Mouse (Mus musculus): ENCODE measurements at regions not wholly inside any gene's neighbourhood (a gene's known extent, or its start where the extent isn't known, plus 50 kb on each side); places are given as distances from the start of the nearest gene placed in this dataset.

GRCm38 (mm10) chr4:119018573-119018972 is 57.2 kb downstream of the Lao1 start:
- ATAC-seq (replicated peaks; ENCODE audit: poor library complexity, severe bottlenecking): no peak

- 0 out of 2 replicates have a peak, but pooled peaks have one; percentile 25 for ATAC-seq (replicated peaks; ENCODE audit: poor library complexity, severe bottlenecking)
Measured at GRCm38 (mm10) chr4:119019013-119019781, 57.8 kb downstream of the Lao1 start.

GRCm38 (mm10) chr4:119022338-119022737 is 61.0 kb downstream of the Lao1 start:
- ATAC-seq (replicated peaks; ENCODE audit: poor library complexity, severe bottlenecking): no peak

GRCm38 (mm10) chr4:119026237-119026861 is 65.0 kb downstream of the Lao1 start:
- ATAC-seq (replicated peaks; ENCODE audit: poor library complexity, severe bottlenecking): no peak

- ATAC-seq (replicated peaks; ENCODE audit: poor library complexity, severe bottlenecking): no peak
Measured at GRCm38 (mm10) chr4:119028208-119028821, 66.9 kb downstream of the Lao1 start.

- no peak for ATAC-seq (replicated peaks; ENCODE audit: poor library complexity, severe bottlenecking)
Measured at GRCm38 (mm10) chr4:119029091-119029490, 67.7 kb downstream of the Lao1 start.

- no peak for ATAC-seq (replicated peaks; ENCODE audit: poor library complexity, severe bottlenecking)
Measured at GRCm38 (mm10) chr4:119029735-119030134, 68.4 kb downstream of the Lao1 start.

GRCm38 (mm10) chr4:119030865-119031264 is 69.5 kb downstream of the Lao1 start:
- ATAC-seq (replicated peaks; ENCODE audit: poor library complexity, severe bottlenecking): no peak

- ATAC-seq (replicated peaks; ENCODE audit: poor library complexity, severe bottlenecking): no peak
Measured at GRCm38 (mm10) chr4:119033006-119033405, 71.6 kb downstream of the Lao1 start.

GRCm38 (mm10) chr4:119036582-119036981 is 71.9 kb upstream of the Slc2a1 start:
- no peak for ATAC-seq (replicated peaks; ENCODE audit: poor library complexity, severe bottlenecking)

- ATAC-seq (replicated peaks; ENCODE audit: poor library complexity, severe bottlenecking): no peak
Measured at GRCm38 (mm10) chr4:119040041-119040440, 68.5 kb upstream of the Slc2a1 start.

- no peak for ATAC-seq (replicated peaks; ENCODE audit: poor library complexity, severe bottlenecking)
Measured at GRCm38 (mm10) chr4:119041616-119042015, 66.9 kb upstream of the Slc2a1 start.

GRCm38 (mm10) chr4:119044005-119044677 is 64.4 kb upstream of the Slc2a1 start:
- ATAC-seq (replicated peaks; ENCODE audit: poor library complexity, severe bottlenecking): no peak

- no peak for ATAC-seq (replicated peaks; ENCODE audit: poor library complexity, severe bottlenecking)
Measured at GRCm38 (mm10) chr4:119044836-119045235, 63.7 kb upstream of the Slc2a1 start.

- no peak for ATAC-seq (replicated peaks; ENCODE audit: poor library complexity, severe bottlenecking)
Measured at GRCm38 (mm10) chr4:119050867-119051353, 57.6 kb upstream of the Slc2a1 start.

- 0 out of 2 replicates have a peak, but pooled peaks have one; percentile 20 for ATAC-seq (replicated peaks; ENCODE audit: poor library complexity, severe bottlenecking)
Measured at GRCm38 (mm10) chr4:119052537-119052936, 56.0 kb upstream of the Slc2a1 start.

GRCm38 (mm10) chr4:119053241-119053640 is 55.3 kb upstream of the Slc2a1 start:
- no peak for ATAC-seq (replicated peaks; ENCODE audit: poor library complexity, severe bottlenecking)

GRCm38 (mm10) chr4:119053680-119054079 is 54.8 kb upstream of the Slc2a1 start:
- peak; percentile 66 for ATAC-seq (replicated peaks; ENCODE audit: poor library complexity, severe bottlenecking)

- ATAC-seq (replicated peaks; ENCODE audit: poor library complexity, severe bottlenecking): no peak
Measured at GRCm38 (mm10) chr4:119054129-119054528, 54.4 kb upstream of the Slc2a1 start.

GRCm38 (mm10) chr4:119057191-119057590 is 51.3 kb upstream of the Slc2a1 start:
- ATAC-seq (replicated peaks; ENCODE audit: poor library complexity, severe bottlenecking): no peak

- no peak for ATAC-seq (replicated peaks; ENCODE audit: poor library complexity, severe bottlenecking)
Measured at GRCm38 (mm10) chr4:119057826-119058225, 50.7 kb upstream of the Slc2a1 start.
